Mouse (Mus musculus) heart, adult 8-10 months (tissue): ENCODE data around the gene Bard1. TPM values are rescaled to one million over a fixed set of nuclear protein-coding genes. Genes with fewer than 3 reads are reported as not detected.
A peak's percentile ranks its signal among the peaks of the same experiment; 100 is the strongest.

Experiments
- DNase-seq: peaks from one replicate; pipeline ENCODE4 v3.0.0; 2022; ENCODE audit warnings: low spot score
- total RNA-seq, 4 experiments: library from RNA; stranded (reverse); gene quantifications; 2 replicates each; pipeline ENCODE4 v1.2.4; 2022

Gene Bard1
- total RNA-seq, result under 1 TPM; 0.34 to 0.87 (median 0.65) TPM

GRCm38 (mm10) chr1:71102344-71103173 is at the start of gene Bard1:
Bard1 (minus strand) TSS chr1:71103146.
- DNase-seq, result peak; percentile 93

GRCm38 (mm10) chr1:71127171-71127570 is 24.2 kb upstream of the Bard1 start:
- DNase-seq, result no peak

GRCm38 (mm10) chr1:71118511-71118910 is 15.6 kb upstream of the Bard1 start:
- no peak for DNase-seq

GRCm38 (mm10) chr1:71117253-71117652 is 14.3 kb upstream of the Bard1 start:
- DNase-seq, result no peak

GRCm38 (mm10) chr1:71115781-71116180 is 12.8 kb upstream of the Bard1 start:
- DNase-seq, result no peak

GRCm38 (mm10) chr1:71109858-71110257 is 6.9 kb upstream of the Bard1 start:
- DNase-seq, result no peak

GRCm38 (mm10) chr1:71106127-71106526 is 3.2 kb upstream of the Bard1 start:
- no peak for DNase-seq

- DNase-seq, result no peak
These were observed 2.8 kb upstream of the Bard1 start for GRCm38 (mm10) chr1:71105724-71106123.

GRCm38 (mm10) chr1:71103174-71103864 is 373 bp upstream of the Bard1 start:
- no peak for DNase-seq

GRCm38 (mm10) chr1:71101369-71101970 is 1.5 kb downstream of the Bard1 start:
- no peak for DNase-seq

GRCm38 (mm10) chr1:71100591-71101368 is 2.2 kb downstream of the Bard1 start:
- no peak for DNase-seq

GRCm38 (mm10) chr1:71099945-71100515 is 2.9 kb downstream of the Bard1 start:
- peak; percentile 13 for DNase-seq

GRCm38 (mm10) chr1:71096031-71096430 is 6.9 kb downstream of the Bard1 start:
- DNase-seq, result no peak

- DNase-seq, result no peak
These were observed 7.6 kb downstream of the Bard1 start for GRCm38 (mm10) chr1:71095211-71095805.

- DNase-seq, result no peak
These were observed 27.3 kb downstream of the Bard1 start for GRCm38 (mm10) chr1:71075651-71076050.

- DNase-seq, result no peak
These were observed 32.2 kb downstream of the Bard1 start for GRCm38 (mm10) chr1:71070771-71071170.

GRCm38 (mm10) chr1:71068728-71069304 is 34.1 kb downstream of the Bard1 start:
- no peak for DNase-seq

GRCm38 (mm10) chr1:71063885-71064492 is 39.0 kb downstream of the Bard1 start:
- no peak for DNase-seq

GRCm38 (mm10) chr1:71056143-71056542 is 46.8 kb downstream of the Bard1 start:
- peak; percentile 18 for DNase-seq

- DNase-seq, result no peak
These were observed 47.5 kb downstream of the Bard1 start for GRCm38 (mm10) chr1:71055454-71055853.
